Comparison of ENCODE assay signal across 7 mouse cellular contexts in genomic region chr12:86804308-86804700, GRCm38 (mm10).
DNase-seq lines count a peak whose midpoint lies in the region; ATAC-seq and TF ChIP-seq lines count a peak whose summit lies in the region.

No protein-coding gene starts in this region.

- H3K4me1 ChIP-seq in forebrain, embryonic 12.5 days, result peaks cover 99% of the 10 kb centered on the region
- peaks cover 97% of the 10 kb centered on the region for H3K4me1 ChIP-seq in hindbrain, embryonic 12.5 days
- H3K4me1 ChIP-seq in neural tube, embryonic 14.5 days (ENCODE audit: control insufficient read depth, insufficient read depth, low read length), result peaks cover 75% of the 10 kb centered on the region

- DNase-seq in layer of hippocampus, adult 2 months (ENCODE audit: low spot score in 2 of 2), result no peak
- DNase-seq in layer of hippocampus, adult 9-11 months, result no peak
- no peak for DNase-seq in right cerebral cortex, postnatal 4 days
- no peak for DNase-seq in embryo, embryonic 9.5 days (ENCODE audit: extremely low spot score)

- WGBS in forebrain, embryonic 12.5 days, result 31% methylated on average over 4 of the region's 4 CpGs
- 24% methylated on average over 4 of the region's 4 CpGs for WGBS in hindbrain, embryonic 12.5 days
- 41% methylated on average over 4 of the region's 4 CpGs for WGBS in neural tube, embryonic 14.5 days

- H3K36me3 ChIP-seq in forebrain, embryonic 12.5 days (replicated peaks), result no peaks in the 10 kb centered on the region
- H3K36me3 ChIP-seq in hindbrain, embryonic 12.5 days, result no peaks in the 10 kb centered on the region
- H3K36me3 ChIP-seq in neural tube, embryonic 14.5 days (ENCODE audit: control insufficient read depth, insufficient read depth, low read length), result no peaks in the 10 kb centered on the region

- no peak overlapping the region for H3K9ac ChIP-seq in forebrain, embryonic 12.5 days
- H3K9ac ChIP-seq in hindbrain, embryonic 12.5 days, result peak overlapping the region; percentile 29; the same call in 1 of the 2 replicates
- H3K9ac ChIP-seq in neural tube, embryonic 14.5 days (replicated peaks; ENCODE audit: low read depth, low read length), result no peak overlapping the region

- H3K27ac ChIP-seq in layer of hippocampus, adult 2 months, result peak overlapping the region; percentile 94
- H3K27ac ChIP-seq in forebrain, embryonic 12.5 days, result peak overlapping the region; percentile 60
- H3K27ac ChIP-seq in hindbrain, embryonic 12.5 days, result peak overlapping the region; percentile 99
- peak overlapping the region; percentile 73 for H3K27ac ChIP-seq in neural tube, embryonic 14.5 days (ENCODE audit: low read depth, low read length)

- H3K9me3 ChIP-seq in forebrain, embryonic 12.5 days, result no peaks in the 10 kb centered on the region
- H3K9me3 ChIP-seq in hindbrain, embryonic 12.5 days (replicated peaks), result no peaks in the 10 kb centered on the region
- H3K9me3 ChIP-seq in neural tube, embryonic 14.5 days (ENCODE audit: control insufficient read depth, low read length), result no peaks in the 10 kb centered on the region

- ATAC-seq in forebrain, embryonic 12.5 days (ENCODE audit: low FRiP score), result no peak
- no peak for ATAC-seq in hindbrain, embryonic 12.5 days (ENCODE audit: low FRiP score)
- no peak for ATAC-seq in neural tube, embryonic 14.5 days (ENCODE audit: low read depth)

- no peak overlapping the region for H3K4me2 ChIP-seq in forebrain, embryonic 12.5 days
- no peak overlapping the region for H3K4me2 ChIP-seq in hindbrain, embryonic 12.5 days (replicated peaks)
- H3K4me2 ChIP-seq in neural tube, embryonic 14.5 days (ENCODE audit: low read depth, low read length), result no peak overlapping the region

- peaks cover 4% of the 10 kb centered on the region; the same call in 1 of the 2 replicates for H3K27me3 ChIP-seq in forebrain, embryonic 12.5 days
- H3K27me3 ChIP-seq in hindbrain, embryonic 12.5 days, result no peaks in the 10 kb centered on the region
- H3K27me3 ChIP-seq in neural tube, embryonic 14.5 days (ENCODE audit: control insufficient read depth, insufficient read depth, low read length), result no peaks in the 10 kb centered on the region

- no peak overlapping the region for H3K4me3 ChIP-seq in layer of hippocampus, adult 2 months
- no peak overlapping the region for H3K4me3 ChIP-seq in forebrain, embryonic 12.5 days (replicated peaks)
- no peak overlapping the region for H3K4me3 ChIP-seq in hindbrain, embryonic 12.5 days
- no peak overlapping the region for H3K4me3 ChIP-seq in neural tube, embryonic 14.5 days (ENCODE audit: low read depth, low read length)

- TF ChIP-seq CTCF in layer of hippocampus, adult 2 months (conservative IDR thresholded peaks at IDR 0.05), result no peak
